Mouse (Mus musculus): ENCODE measurements around the gene Gm26602. TPM values are rescaled to one million over a fixed set of nuclear protein-coding genes. Genes with fewer than 3 reads are reported as not detected.
A peak's percentile ranks its signal among the peaks of the same experiment; 100 is the strongest.

The Gm26602 gene
- polyA plus RNA-seq (2012; rRNA removed): not detected in 2 replicates

DNA sequence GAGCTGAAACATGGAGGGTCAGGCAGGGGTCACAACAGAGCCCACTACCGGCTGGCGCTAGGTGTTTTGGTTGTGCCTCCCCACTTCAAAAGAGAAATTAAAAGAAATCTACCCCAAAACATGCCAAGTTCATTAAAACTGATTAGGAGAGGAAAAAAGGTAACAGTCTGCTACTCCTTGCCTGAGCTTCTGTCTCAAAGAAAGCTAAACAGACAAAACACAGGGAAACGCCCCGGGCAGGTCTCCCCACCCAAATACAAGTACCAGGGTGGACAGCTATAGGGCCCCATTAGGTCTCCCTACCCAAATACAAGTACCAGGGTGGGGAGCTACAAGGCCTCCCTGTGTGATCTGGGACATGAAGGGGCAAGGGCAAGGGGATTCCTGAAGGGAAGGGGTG lies at the start of gene Gm26602:
Gene Gm26602 (plus strand): TSS at position 301 of the 400 bp plus-strand sequence.
- Histone ChIP-seq H3K4me1 (ENCODE audit: control insufficient read depth, insufficient read depth, low read length) (peaks cover 21% of the 10 kb centered on the region), H3K27ac (ENCODE audit: insufficient read depth, low read length) (no peak within 1 kb of the TSS; the same call in 1 of the 2 replicates), H3K4me3 (replicated peaks; ENCODE audit: insufficient read depth, low read depth, low read length) (no peak within 1 kb of the TSS), H3K27me3 (ENCODE audit: control insufficient read depth, insufficient read depth, low read length) (no peaks in the 10 kb centered on the region)
- 99% methylated on average over 4 of the region's 4 CpGs for WGBS
- no peak for DNase-seq
- TF ChIP-seq POLR2A (IDR thresholded peaks at IDR 0.05; ENCODE audit: borderline replicate concordance, insufficient read depth, low read length) (no peak), CTCF (IDR thresholded peaks at IDR 0.05; ENCODE audit: borderline replicate concordance, insufficient read depth, low read depth, low read length) (no peak)

DNA sequence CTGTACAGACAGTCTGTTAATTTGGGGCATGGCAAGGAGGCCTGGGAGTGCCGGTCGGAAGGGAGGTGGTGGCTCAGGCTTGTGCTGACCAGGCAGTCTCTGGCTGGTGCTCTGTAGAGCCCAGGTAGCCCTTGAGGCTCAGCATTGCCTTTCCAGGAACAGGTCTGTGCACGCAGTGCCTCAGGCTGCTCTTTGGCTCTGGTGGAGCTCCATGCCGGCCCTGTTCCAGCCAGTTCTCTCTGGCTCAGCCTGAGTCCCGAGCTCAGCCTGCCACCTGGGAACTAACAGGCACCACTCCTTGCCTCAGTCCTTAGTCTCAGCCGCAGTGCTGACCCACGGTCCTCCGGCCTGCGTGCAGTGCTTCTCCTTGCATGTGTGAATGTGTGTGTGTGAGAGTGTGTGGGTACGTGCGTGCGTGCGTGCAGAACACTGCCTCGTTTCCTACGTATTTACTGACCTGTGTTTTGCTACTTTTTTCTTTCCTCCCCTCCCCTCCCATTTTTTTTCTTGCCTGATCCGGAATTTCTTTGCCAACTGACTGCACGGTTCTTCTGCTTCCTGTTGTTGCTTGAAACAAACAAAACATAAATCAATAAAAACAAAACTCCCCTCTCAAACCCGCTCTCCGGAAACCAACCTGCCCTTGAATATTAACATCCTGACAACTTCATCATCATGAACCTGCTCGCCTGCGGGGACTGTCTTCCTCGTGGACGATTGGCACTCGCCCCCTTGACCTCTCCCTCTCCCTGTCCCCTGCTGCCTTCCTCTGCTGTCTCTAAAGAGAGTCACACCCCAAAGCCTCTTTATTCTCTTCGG lies 49.2 kb upstream of the Gm26602 start:
- TF ChIP-seq POLR2A (IDR thresholded peaks at IDR 0.05; ENCODE audit: borderline replicate concordance, insufficient read depth, low read length) (no peak), CTCF (IDR thresholded peaks at IDR 0.05; ENCODE audit: borderline replicate concordance, insufficient read depth, low read depth, low read length) (no peak)
- 19% methylated on average over 25 of the region's 25 CpGs for WGBS

DNA sequence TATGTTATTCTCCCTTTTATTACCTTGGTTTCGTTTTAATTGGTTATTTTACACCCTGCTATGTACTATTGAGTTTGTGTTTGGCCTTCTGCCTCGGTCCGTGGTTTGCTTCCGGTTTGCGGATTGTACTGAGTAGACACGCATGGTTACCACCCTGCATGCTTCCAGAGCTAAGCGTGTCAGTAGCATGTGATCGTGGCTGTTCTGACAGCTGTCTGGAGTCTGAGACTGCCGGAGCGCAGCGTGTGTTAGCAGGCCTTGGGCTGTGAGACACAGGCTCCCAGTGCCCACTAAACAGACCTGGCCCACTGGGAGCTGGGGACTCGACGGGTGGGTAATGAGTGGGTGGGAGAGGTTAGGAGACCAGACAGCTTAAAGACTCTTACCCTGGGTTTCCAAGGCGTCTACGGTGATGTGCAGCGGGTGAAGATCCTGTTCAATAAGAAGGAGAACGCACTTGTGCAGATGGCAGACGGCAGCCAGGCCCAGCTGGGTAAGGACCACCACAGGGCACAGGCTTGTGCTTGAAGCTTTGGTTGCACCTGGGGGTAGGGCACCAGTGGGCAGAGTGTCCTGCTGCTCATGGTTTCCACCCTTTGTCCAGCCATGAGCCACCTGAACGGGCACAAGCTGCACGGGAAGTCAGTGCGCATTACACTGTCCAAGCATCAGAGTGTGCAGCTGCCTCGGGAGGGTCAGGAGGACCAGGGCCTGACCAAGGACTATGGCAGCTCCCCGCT lies 48.4 kb upstream of the Gm26602 start:
- no peak for TF ChIP-seq POLR2A (IDR thresholded peaks at IDR 0.05; ENCODE audit: borderline replicate concordance, insufficient read depth, low read length)
- peak in 1 of 2 experiments; percentile 27 for DNase-seq
- no peak overlapping the region for H3K4me3 ChIP-seq (replicated peaks; ENCODE audit: insufficient read depth, low read depth, low read length)
- peaks cover 69% of the 10 kb centered on the region for H3K4me1 ChIP-seq (ENCODE audit: control insufficient read depth, insufficient read depth, low read length)
- WGBS: 37% methylated on average over 23 of the region's 23 CpGs
- H3K27ac ChIP-seq (ENCODE audit: insufficient read depth, low read length): no peak overlapping the region
- no peaks in the 10 kb centered on the region for H3K27me3 ChIP-seq (ENCODE audit: control insufficient read depth, insufficient read depth, low read length)

More for the DNA sequence above, 49.2 kb upstream of the Gm26602 start:
- peak; percentile 78 to 84 for DNase-seq
- Histone ChIP-seq H3K4me3 (replicated peaks; ENCODE audit: insufficient read depth, low read depth, low read length) (no peak overlapping the region), H3K27ac (ENCODE audit: insufficient read depth, low read length) (0 out of 2 replicates have a peak overlapping the region, but pooled peaks have one; percentile 5), H3K27me3 (ENCODE audit: control insufficient read depth, insufficient read depth, low read length) (no peaks in the 10 kb centered on the region), H3K4me1 (ENCODE audit: control insufficient read depth, insufficient read depth, low read length) (peaks cover 70% of the 10 kb centered on the region)

DNA sequence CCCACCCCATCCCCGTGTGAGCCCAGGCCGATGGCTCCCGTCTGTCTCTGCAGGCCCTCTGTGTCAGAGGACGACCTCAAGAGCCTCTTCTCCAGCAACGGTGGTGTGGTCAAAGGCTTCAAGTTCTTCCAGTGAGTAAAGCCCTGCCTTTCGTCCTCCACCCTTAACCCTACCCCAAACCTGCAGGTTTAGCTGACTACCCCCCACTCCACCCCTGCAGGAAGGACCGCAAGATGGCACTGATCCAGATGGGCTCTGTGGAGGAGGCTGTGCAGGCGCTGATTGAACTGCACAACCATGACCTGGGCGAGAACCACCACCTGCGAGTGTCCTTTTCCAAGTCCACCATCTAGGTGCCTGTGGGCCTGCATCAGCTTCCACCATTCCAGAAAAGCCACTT lies 47.7 kb upstream of the Gm26602 start:
- Histone ChIP-seq H3K4me1 (ENCODE audit: control insufficient read depth, insufficient read depth, low read length) (peaks cover 62% of the 10 kb centered on the region), H3K27me3 (ENCODE audit: control insufficient read depth, insufficient read depth, low read length) (no peaks in the 10 kb centered on the region), H3K27ac (ENCODE audit: insufficient read depth, low read length) (no peak overlapping the region), H3K4me3 (replicated peaks; ENCODE audit: insufficient read depth, low read depth, low read length) (no peak overlapping the region)
- 44% methylated on average over 10 of the region's 10 CpGs for WGBS
- TF ChIP-seq CTCF (IDR thresholded peaks at IDR 0.05; ENCODE audit: borderline replicate concordance, insufficient read depth, low read depth, low read length): no peak
- peak in 1 of 2 experiments; percentile 34 for DNase-seq

DNA sequence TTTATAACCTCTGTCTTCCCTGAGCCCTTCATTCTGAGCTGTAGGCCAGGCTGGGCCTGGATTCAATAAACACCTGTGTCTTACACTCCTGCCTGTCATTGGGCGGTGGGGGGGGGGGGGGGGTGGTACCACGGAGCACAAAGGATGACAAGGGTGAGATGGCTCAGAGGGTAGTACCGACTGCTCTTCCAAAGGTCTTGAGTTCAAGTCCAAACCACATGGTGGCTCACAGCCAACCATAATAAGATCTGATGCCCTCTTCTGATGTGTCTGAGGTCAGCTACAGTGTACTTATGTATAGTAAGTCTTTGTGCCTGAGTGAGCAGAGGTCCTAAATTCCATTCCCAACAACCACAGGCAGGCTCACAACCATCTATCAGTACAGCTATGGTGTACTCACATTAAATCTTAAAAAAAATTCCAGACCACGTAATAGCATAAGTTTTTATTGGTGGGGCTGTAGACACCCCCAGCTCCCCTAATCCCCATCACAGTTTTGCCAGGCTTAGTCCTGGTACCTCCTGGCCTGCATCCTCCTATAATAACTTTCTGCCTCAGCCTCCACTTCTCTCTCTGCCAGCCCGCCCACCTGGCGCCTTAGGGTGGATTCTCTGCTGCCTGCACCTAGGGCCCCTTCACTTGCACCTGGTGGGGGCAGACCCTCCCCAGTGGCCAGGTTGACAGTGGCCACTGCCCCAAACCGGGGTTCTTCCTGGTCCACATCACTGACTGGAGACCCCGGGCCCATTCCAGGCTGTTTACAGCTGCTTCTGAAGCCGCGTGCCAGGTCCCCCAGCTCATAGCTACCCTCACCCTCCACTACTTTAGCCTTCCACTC lies 46.1 kb upstream of the Gm26602 start:
- no peaks in the 10 kb centered on the region for H3K27me3 ChIP-seq (ENCODE audit: control insufficient read depth, insufficient read depth, low read length)
- no peak overlapping the region for H3K27ac ChIP-seq (ENCODE audit: insufficient read depth, low read length)
- H3K4me1 ChIP-seq (ENCODE audit: control insufficient read depth, insufficient read depth, low read length): peaks cover 50% of the 10 kb centered on the region
- no peak overlapping the region for H3K4me3 ChIP-seq (replicated peaks; ENCODE audit: insufficient read depth, low read depth, low read length)
- WGBS: 47% methylated on average over 10 of the region's 10 CpGs
- peak in 1 of 2 experiments; percentile 25 for DNase-seq
- TF ChIP-seq POLR2A (IDR thresholded peaks at IDR 0.05; ENCODE audit: borderline replicate concordance, insufficient read depth, low read length) (no peak), CTCF (IDR thresholded peaks at IDR 0.05; ENCODE audit: borderline replicate concordance, insufficient read depth, low read depth, low read length) (no peak)

DNA sequence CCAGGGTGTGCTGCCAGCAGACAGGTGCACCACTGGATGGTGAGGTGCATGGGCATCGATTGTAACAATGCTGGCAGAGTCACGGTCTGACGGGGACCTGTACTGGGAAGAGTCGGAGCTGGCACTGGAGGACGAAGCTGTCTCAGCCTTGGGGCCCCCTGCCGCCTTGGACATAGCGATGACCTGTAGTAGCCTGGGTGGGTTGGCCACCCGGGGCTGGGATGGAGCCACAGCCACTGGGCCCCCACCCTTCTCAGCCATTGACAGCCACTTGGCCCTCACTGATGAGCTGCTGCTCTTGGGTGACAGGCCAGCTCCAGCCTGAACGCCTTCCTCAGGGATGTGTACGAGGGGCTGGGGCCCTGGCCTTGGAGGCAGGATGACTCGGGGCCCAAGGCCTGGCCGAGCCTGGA lies 45.5 kb upstream of the Gm26602 start:
- WGBS: 37% methylated on average over 12 of the region's 12 CpGs
- peak in 1 of 2 experiments; percentile 30 for DNase-seq
- no peak overlapping the region for H3K4me3 ChIP-seq (replicated peaks; ENCODE audit: insufficient read depth, low read depth, low read length)
- TF ChIP-seq POLR2A (IDR thresholded peaks at IDR 0.05; ENCODE audit: borderline replicate concordance, insufficient read depth, low read length): no peak
- H3K27ac ChIP-seq (ENCODE audit: insufficient read depth, low read length): no peak overlapping the region
- peaks cover 44% of the 10 kb centered on the region for H3K4me1 ChIP-seq (ENCODE audit: control insufficient read depth, insufficient read depth, low read length)
- no peaks in the 10 kb centered on the region for H3K27me3 ChIP-seq (ENCODE audit: control insufficient read depth, insufficient read depth, low read length)

DNA sequence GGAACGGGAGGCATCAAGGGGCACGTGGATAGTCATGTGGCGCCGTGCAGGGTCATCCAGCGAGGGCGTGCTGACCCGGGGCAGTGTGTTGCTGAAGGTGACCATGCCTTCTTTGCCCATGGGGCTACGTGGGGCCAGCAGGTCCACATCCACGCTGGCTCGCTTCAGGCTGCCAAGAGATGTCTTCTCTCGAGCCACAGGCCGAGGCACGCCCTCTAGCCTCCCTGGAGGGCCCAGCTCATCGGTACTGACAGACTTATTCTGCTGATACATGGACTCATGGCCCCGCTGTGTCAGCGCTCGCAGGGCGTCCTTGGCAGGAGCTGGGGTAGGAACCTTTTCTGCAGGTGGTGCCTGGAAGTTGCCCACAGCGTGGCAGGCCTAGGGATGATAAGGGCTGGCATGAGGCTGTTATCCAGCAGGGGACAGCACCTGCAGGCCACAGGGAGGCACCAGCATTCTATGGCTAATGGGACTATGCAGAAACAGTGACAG lies 44.8 kb upstream of the Gm26602 start:
- TF ChIP-seq CTCF (IDR thresholded peaks at IDR 0.05; ENCODE audit: borderline replicate concordance, insufficient read depth, low read depth, low read length) (peak; percentile 62), POLR2A (IDR thresholded peaks at IDR 0.05; ENCODE audit: borderline replicate concordance, insufficient read depth, low read length) (no peak)
- peak in 1 of 2 experiments; percentile 49 for DNase-seq
- no peak overlapping the region for H3K4me3 ChIP-seq (replicated peaks; ENCODE audit: insufficient read depth, low read depth, low read length)
- no peaks in the 10 kb centered on the region for H3K27me3 ChIP-seq (ENCODE audit: control insufficient read depth, insufficient read depth, low read length)
- WGBS: 25% methylated on average over 19 of the region's 19 CpGs
- H3K27ac ChIP-seq (ENCODE audit: insufficient read depth, low read length): no peak overlapping the region
- peaks cover 37% of the 10 kb centered on the region for H3K4me1 ChIP-seq (ENCODE audit: control insufficient read depth, insufficient read depth, low read length)

Data from cerebellum, adult 2 months (tissue).